Mouse (Mus musculus) liver (tissue): ENCODE data around the gene Klrb1f.
"Not testable (repeated sequence)": the region's sequence is repeated elsewhere in the genome, so short reads cannot be mapped to it uniquely, and the experiment has no call there.

Experiments
- DNase-seq: peaks from one replicate; pipeline ENCODE4 v3.0.0-alpha.2; 2020; ENCODE audit warnings: mixed read lengths

Klrb1f gene

DNA sequence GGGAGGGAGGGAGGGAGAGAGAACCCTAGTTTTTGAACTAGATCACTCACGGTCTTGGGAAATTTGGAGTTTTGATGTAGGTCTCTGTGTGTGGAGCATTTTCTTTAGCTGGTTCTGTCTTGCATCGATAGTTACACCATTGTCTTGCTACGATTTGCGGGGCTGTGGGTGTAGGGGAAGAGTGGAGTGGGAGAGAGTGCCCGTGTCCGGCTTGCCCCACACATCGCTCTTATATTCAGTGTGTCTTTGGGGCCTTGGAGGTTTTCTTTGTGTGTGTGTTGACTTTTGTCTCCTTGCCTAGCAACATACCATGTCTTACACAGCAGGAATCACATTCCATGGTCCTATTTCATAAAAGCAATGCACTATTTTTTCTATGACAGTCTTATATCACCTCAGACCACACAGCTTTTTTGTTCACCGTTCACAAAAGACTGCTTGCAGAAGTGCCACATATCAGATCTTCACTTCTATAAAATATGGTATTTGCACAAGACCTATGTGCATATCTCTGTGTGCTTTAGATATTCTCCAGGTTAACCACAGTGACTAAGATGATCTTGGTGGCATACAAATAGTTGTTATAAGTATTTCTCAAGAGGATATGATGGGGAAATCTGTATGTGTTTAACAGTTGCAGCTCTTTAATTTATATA is 4.0 kb downstream of the Klrb1f start:
- DNase-seq: no peak

DNA sequence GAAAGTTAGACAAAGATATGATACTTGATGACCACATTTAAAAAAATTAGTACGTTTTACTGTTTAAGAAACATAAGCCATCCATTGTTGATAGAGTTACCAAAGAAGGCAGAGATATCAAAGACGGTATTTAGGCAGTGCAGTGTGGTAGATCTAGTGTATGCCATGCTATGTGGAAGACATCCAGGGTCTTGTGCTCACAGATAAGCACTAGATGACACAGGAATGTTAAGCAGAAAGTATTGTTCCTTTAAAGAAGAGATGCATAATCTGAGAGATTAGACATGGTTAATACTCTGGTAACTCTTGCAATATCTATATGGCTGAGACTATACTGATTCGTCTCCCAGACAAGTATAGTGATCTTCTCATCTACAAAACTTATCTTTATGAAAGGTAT is 5.4 kb downstream of the Klrb1f start:
- DNase-seq: no peak

DNA sequence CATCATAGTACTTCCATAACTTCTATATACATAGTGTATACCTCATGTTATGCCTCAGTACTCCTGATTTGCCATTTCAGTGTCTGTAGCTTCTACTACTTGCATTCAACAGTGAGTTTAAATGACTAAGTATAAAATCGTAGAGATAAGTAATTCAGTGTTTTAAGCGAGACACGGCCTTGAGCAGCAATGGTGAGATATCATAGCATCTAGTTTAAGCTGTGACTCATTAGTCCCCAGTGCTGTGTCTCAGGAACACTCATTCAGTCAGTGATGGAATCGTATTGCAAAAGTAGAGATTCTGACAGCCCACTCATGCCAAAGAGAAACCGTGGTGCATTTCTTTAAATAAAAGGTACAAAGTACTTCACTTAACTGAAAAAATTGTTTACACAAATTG is 6.0 kb downstream of the Klrb1f start:
- no peak for DNase-seq

DNA sequence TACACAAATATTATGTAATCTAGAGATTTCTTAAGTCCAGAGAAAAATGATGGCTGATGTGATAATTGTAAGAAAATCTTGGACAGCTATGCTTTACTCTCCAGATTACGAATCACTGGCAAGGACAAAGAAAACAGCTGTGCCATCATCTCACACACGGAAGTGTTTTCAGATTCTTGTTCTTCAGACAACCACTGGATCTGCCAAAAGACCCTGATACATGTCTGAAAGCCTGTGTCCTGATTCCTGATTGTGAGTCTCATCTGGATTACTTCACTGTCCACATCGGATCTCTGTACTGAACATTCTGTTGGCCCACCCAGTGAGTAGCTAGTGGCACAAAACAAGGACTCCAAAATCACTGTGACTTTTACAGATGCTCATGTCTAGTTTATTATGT is 10.5 kb downstream of the Klrb1f start:
- no peak for DNase-seq

DNA sequence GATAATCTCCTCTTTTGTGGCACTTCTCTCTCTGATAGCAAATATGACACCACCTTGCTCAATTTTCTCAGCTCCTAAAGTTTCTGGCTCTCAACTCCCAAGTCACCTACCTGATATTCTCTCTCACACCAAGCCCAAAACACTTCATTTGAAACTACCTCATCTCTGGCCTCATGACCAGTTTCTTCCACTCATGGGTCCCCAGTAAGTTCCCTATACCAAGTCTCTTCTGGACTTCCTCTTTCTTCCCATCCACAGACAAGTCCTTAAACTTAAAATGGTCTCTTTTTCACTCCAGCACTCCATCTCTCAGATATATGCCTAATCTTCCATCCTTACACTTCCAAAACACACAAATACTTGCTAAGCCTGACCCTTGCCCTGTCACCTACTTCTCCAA is 12.3 kb downstream of the Klrb1f start:
- DNase-seq: no peak

- no peak for DNase-seq
These were observed 19.7 kb downstream of the Klrb1f start for GRCm38 (mm10) chr6:129065407-129065806.

GRCm38 (mm10) chr6:129065857-129066256 is 20.2 kb downstream of the Klrb1f start:
- no peak for DNase-seq

DNA sequence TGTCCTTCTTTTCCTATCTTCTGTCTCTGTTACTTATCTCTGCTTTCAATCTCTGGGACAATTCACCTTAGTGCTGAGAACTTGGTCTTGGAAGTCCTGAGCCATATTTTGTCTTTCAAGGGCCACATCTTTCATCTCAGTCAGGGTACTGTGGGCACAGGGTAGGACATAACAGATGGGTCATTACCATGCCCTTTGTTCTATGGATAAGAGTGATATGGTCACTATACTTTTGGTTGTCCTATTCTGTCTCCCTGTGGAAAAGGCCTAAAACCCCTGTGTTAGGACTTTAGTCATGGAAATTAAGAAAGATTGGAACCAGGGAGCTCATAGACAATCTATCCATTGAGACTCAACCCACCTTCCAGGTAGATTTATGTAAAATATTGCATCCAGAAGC is 20.8 kb downstream of the Klrb1f start:
- no peak for DNase-seq

DNA sequence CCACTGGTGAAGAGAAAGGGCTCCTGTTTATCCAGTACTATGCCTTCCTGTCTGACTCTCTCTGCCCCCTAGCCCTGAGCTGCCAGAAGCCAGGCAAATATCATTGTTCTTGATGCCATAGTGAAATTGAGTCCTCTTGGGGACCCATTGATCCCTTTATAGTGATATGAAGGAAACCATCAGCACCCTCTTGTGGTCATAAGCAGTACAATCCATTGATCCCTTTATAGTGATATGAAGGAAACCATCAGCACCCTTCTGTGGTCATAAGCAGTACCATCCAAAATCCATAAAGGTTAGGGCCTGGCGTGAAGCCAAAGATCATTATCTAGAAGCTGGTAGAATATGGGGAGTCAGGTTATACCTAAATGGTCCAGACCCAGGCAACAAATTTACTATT is 21.3 kb downstream of the Klrb1f start:
- DNase-seq: no peak

- no peak for DNase-seq
These were observed 39.4 kb downstream of the Klrb1f start for GRCm38 (mm10) chr6:129085098-129085497.

DNA sequence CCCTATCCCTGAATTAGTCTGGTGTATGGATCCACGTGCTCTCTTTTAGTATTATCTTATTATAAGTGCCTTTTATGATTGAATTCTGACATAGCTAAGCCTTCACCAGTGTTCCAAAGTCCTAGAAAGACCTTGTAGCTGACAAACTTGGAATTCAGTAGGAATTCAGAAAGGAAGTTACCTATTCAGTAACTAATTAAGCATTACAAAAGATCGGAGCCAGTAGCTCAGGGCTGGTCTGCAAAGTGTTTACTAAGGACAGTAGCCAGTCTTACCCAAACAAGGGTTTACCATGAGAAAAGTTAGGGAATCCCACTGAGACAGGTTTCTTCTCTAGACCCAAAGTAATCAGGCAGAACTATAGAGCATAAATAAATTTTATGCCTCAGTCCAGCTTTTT is 40.3 kb downstream of the Klrb1f start:
- DNase-seq: not testable (repeated sequence)

GRCm38 (mm10) chr6:129088161-129088560 is 42.5 kb downstream of the Klrb1f start:
- DNase-seq: peak; percentile 5

- not testable (repeated sequence) for DNase-seq
These were observed 42.9 kb downstream of the Klrb1f start for GRCm38 (mm10) chr6:129088596-129088995.

DNA sequence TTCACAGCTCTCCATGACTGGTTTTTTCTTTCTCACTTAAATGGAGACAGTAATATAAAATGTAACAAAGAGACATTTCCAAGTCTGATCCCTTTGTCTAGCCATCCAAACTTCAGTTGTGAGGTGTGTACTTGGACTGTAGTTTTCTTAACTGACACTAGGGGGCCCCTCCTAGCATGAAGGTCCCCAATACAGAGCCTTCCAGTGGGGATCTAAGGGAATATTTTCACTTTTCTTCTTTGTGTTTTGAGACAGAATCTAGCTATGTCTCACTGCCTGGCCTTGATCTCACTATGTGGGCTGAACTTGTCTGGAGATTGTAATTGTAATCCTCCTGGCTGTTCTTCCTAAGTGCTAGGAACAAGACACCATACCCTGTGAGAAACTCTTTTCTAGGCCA is 49.5 kb downstream of the Klrb1f start:
- DNase-seq: no peak

GRCm38 (mm10) chr6:129097929-129098328 is 52.2 kb downstream of the Klrb1f start:
- no peak for DNase-seq

DNA sequence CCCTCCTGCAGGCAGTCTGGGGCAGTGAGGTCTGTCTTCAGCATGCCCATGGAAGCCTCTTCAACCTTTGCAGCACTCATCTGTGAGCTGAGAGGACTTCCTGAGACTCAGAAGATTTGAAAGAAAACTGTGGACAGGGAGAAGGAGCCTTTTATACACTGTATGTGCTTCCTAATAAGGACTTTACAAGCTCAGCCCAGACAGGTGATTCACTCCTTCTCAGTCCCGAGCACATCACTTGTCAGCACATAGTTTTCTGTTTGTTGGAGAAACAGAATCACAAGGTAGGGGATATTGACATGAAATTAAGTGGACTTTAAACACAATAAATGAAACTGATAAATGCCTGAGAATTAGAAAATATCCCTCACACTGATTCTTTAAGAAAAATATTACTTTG is 55.1 kb downstream of the Klrb1f start, which contains the start of gene Clec2e:
TSS of gene Clec2e (minus strand) at position 120 of the 400 bp plus-strand sequence.
- DNase-seq: not testable (repeated sequence)

DNA sequence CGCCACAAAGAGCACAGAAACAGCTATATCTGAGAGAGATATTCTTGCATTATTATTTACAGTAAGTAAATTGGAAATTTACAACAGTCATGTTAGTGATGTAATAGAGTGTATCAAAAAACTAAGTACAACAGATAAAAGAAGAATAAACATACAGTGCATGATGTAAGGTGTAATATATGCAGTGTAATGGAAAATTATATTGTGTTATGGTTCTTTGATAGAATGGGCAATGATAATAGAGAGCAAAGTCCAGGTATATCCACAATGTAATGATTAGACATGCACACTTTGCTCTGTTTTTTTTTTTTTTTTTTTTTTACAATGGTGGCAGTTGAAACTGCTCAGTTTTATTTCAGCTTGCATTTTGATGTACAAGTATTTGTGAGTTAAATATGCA is 55.9 kb downstream of the Klrb1f start:
- DNase-seq: no peak

- no peak for DNase-seq
These were observed 57.3 kb downstream of the Klrb1f start for GRCm38 (mm10) chr6:129102858-129103555.
